Mouse (Mus musculus) lung, postnatal 0 days (tissue): Measurements from ENCODE around the gene Rbfox1. TPM values are rescaled to one million over a fixed set of nuclear protein-coding genes. Genes with fewer than 3 reads are reported as not detected.
A peak's percentile ranks its signal among the peaks of the same experiment; 100 is the strongest.

ENCODE experiments used
- ATAC-seq: fragments of 200-750 bp; cut with Nextera tagmentation; 2 replicates; pipeline ENCODE4 v1.8.0; 2017; ENCODE audit warnings: moderate library complexity
- DNase-seq: peaks from one replicate; pipeline ENCODE4 v3.0.0-alpha.2; 2016; ENCODE audit warnings: low spot score
- H3K27ac ChIP-seq: fragments of 300-500 bp; sonication (generic); 2 replicates; pipeline ENCODE4 v1.5.1; 2014; ENCODE audit warnings: antibody characterized with exemption, mild to moderate bottlenecking, low read length, mixed read lengths
- H3K27me3 ChIP-seq: fragments of 300-500 bp; sonication (generic); replicated peaks from 2 replicates; pipeline ENCODE4 v1.6.1; 2014; ENCODE audit warnings: low read length, mixed read lengths; ENCODE audit not compliant: insufficient read depth
- H3K36me3 ChIP-seq: fragments of 300-500 bp; sonication (generic); 2 replicates; pipeline ENCODE4 v1.6.1; 2014; ENCODE audit warnings: low read length, mixed read lengths; ENCODE audit not compliant: insufficient read depth
- H3K4me1 ChIP-seq: fragments of 300-500 bp; sonication (generic); 2 replicates; pipeline ENCODE4 v1.6.1; 2014; ENCODE audit warnings: antibody characterized with exemption, low read depth, low read length, mixed read lengths; ENCODE audit not compliant: insufficient read depth
- H3K4me2 ChIP-seq: fragments of 300-500 bp; sonication (generic); replicated peaks from 2 replicates; pipeline ENCODE4 v1.6.1; 2014; ENCODE audit warnings: low read depth, mild to moderate bottlenecking, low read length, moderate library complexity, mixed read lengths
- H3K4me3 ChIP-seq: fragments of 300-500 bp; sonication (generic); 2 replicates; pipeline ENCODE4 v1.5.1; 2014; ENCODE audit warnings: low read depth, low read length
- H3K9ac ChIP-seq: fragments of 300-500 bp; sonication (generic); replicated peaks from 2 replicates; pipeline ENCODE4 v1.6.1; 2014; ENCODE audit warnings: low read depth, mild to moderate bottlenecking
- H3K9me3 ChIP-seq: fragments of 300-500 bp; sonication (generic); 2 replicates; pipeline ENCODE4 v1.6.1; 2016; ENCODE audit warnings: low read length, mixed read lengths
- CTCF ChIP-seq: IDR thresholded peaks from 2 replicates; pipeline ENCODE4 v1.5.1; 2016; ENCODE audit warnings: antibody characterized with exemption, mild to moderate bottlenecking
- EP300 ChIP-seq: IDR thresholded peaks from 2 replicates; pipeline ENCODE4 v1.6.1; 2016; ENCODE audit warnings: antibody characterized with exemption, mild to moderate bottlenecking, control low read depth
- WGBS: fragments of 180-500 bp; shearing (Covaris S2); extraction: QIAGEN DNeasy Blood & Tissue Kit; methylation state at CpG from one replicate; pipeline ENCODE4 v1.1.7; 2014; 5-methylcytosine and 5-hydroxymethylcytosine counted together
- polyA plus RNA-seq: library from polyadenylated mRNA; unstranded; fragments of >200 nt; fragmentation: Nextera tagmentation; extraction: Ambion mirVana; gene quantifications from 2 replicates; pipeline ENCODE4 v1.2.1, GENCODE M21; 2015

Gene Rbfox1
- polyA plus RNA-seq, 1 experiment from 2014 or later: 0.25 TPM

GRCm38 (mm10) chr16:6300112-6300511 lies 415.0 kb downstream of the Rbfox1 start:
- DNase-seq: no peak
- WGBS: 68% methylated on average over 5 of the region's 5 CpGs
- Histone ChIP-seq H3K36me3 (no peaks in the 10 kb centered on the region), H3K4me1 (no peaks in the 10 kb centered on the region), H3K27me3 (no peaks in the 10 kb centered on the region), H3K9ac (no peak overlapping the region), H3K4me2 (no peak overlapping the region), H3K4me3 (no peak overlapping the region), H3K27ac (no peak overlapping the region), H3K9me3 (no peaks in the 10 kb centered on the region)
- TF ChIP-seq CTCF: no peak
- TF ChIP-seq EP300: no peak
- no peak for ATAC-seq

GRCm38 (mm10) chr16:6303082-6303481 lies 417.9 kb downstream of the Rbfox1 start:
- Histone ChIP-seq H3K4me3 (no peak overlapping the region), H3K27me3 (no peaks in the 10 kb centered on the region), H3K4me1 (no peaks in the 10 kb centered on the region), H3K27ac (no peak overlapping the region), H3K9me3 (no peaks in the 10 kb centered on the region), H3K36me3 (no peaks in the 10 kb centered on the region), H3K4me2 (no peak overlapping the region), H3K9ac (no peak overlapping the region)
- ATAC-seq (no peak), DNase-seq (no peak)
- TF ChIP-seq EP300 (no peak), CTCF (no peak)
- 39% methylated on average over 1 of the region's 1 CpGs for WGBS

- H3K4me1 ChIP-seq: no peaks in the 10 kb centered on the region
- H3K9me3 ChIP-seq: no peaks in the 10 kb centered on the region
- TF ChIP-seq CTCF: no peak
- no peak for TF ChIP-seq EP300
- H3K9ac ChIP-seq: no peak overlapping the region
- H3K4me3 ChIP-seq: no peak overlapping the region
- no peak overlapping the region for H3K27ac ChIP-seq
- H3K27me3 ChIP-seq: no peaks in the 10 kb centered on the region
- no peak overlapping the region for H3K4me2 ChIP-seq
- peak; percentile 10 for DNase-seq
- no peaks in the 10 kb centered on the region for H3K36me3 ChIP-seq
- no peak for ATAC-seq
Observed at GRCm38 (mm10) chr16:6309940-6310339, 424.8 kb downstream of the Rbfox1 start.

- Histone ChIP-seq H3K27me3 (no peaks in the 10 kb centered on the region), H3K4me1 (no peaks in the 10 kb centered on the region), H3K27ac (no peak overlapping the region), H3K4me2 (no peak overlapping the region), H3K9ac (no peak overlapping the region), H3K4me3 (no peak overlapping the region), H3K9me3 (no peaks in the 10 kb centered on the region), H3K36me3 (no peaks in the 10 kb centered on the region)
- no peak for TF ChIP-seq CTCF
- no peak for TF ChIP-seq EP300
- 68% methylated on average over 18 of the region's 18 CpGs for WGBS
- DNase-seq (no peak), ATAC-seq (no peak)
Observed at GRCm38 (mm10) chr16:6310744-6311678, 425.9 kb downstream of the Rbfox1 start.

- no peaks in the 10 kb centered on the region for H3K4me1 ChIP-seq
- TF ChIP-seq CTCF (no peak), EP300 (no peak)
Observed at GRCm38 (mm10) chr16:6313689-6314088, 428.5 kb downstream of the Rbfox1 start.

GRCm38 (mm10) chr16:6324832-6325231 lies 439.7 kb downstream of the Rbfox1 start:
- no peak for TF ChIP-seq CTCF
- TF ChIP-seq EP300: no peak

More at GRCm38 (mm10) chr16:6313689-6314088, 428.5 kb downstream of the Rbfox1 start:
- Histone ChIP-seq H3K9ac (no peak overlapping the region), H3K4me2 (no peak overlapping the region), H3K36me3 (no peaks in the 10 kb centered on the region), H3K9me3 (no peaks in the 10 kb centered on the region), H3K27me3 (no peaks in the 10 kb centered on the region), H3K4me3 (no peak overlapping the region), H3K27ac (no peak overlapping the region)
- ATAC-seq (no peak), DNase-seq (no peak)
- WGBS: 59% methylated on average over 6 of the region's 6 CpGs

More at GRCm38 (mm10) chr16:6324832-6325231, 439.7 kb downstream of the Rbfox1 start:
- 24% methylated on average over 1 of the region's 1 CpGs for WGBS
- Histone ChIP-seq H3K4me1 (no peaks in the 10 kb centered on the region), H3K9ac (no peak overlapping the region), H3K4me3 (no peak overlapping the region), H3K9me3 (no peaks in the 10 kb centered on the region), H3K27ac (no peak overlapping the region), H3K36me3 (no peaks in the 10 kb centered on the region), H3K4me2 (no peak overlapping the region), H3K27me3 (no peaks in the 10 kb centered on the region)
- ATAC-seq (no peak), DNase-seq (no peak)
